Mouse (Mus musculus) testis, postnatal 14 days (tissue): Measurements from ENCODE around the gene Slc25a41.
"Not testable (repeated sequence)": the region's sequence is repeated elsewhere in the genome, so short reads cannot be mapped to it uniquely, and the experiment has no call there.

ENCODE experiments used
- DNase-seq: peaks from one replicate; pipeline ENCODE4 v3.0.0; 2021; ENCODE audit warnings: low spot score

Gene Slc25a41

GRCm38 (mm10) chr17:57041554-57041953 lies at the start of gene Slc25a41:
Gene Slc25a41 (minus strand): TSS chr17:57041654.
- no peak for DNase-seq

GRCm38 (mm10) chr17:57087049-57087832 lies 45.8 kb upstream of the Slc25a41 start, which contains the start of gene Tubb4a:
Gene Tubb4a (minus strand): TSS chr17:57087782.
- no peak for DNase-seq

GRCm38 (mm10) chr17:57085970-57086757 lies 44.7 kb upstream of the Slc25a41 start:
- DNase-seq, result no peak

GRCm38 (mm10) chr17:57082481-57082880 lies 41.0 kb upstream of the Slc25a41 start:
- DNase-seq, result no peak

GRCm38 (mm10) chr17:57081234-57081842 lies 39.9 kb upstream of the Slc25a41 start:
- no peak for DNase-seq

GRCm38 (mm10) chr17:57079919-57080318 lies 38.5 kb upstream of the Slc25a41 start:
- no peak for DNase-seq

- DNase-seq, result no peak
Measured at GRCm38 (mm10) chr17:57078336-57078735, 36.9 kb upstream of the Slc25a41 start, which contains the start of gene Dennd1c. Gene Dennd1c (minus strand): TSS chr17:57078514.

GRCm38 (mm10) chr17:57076916-57077315 lies 35.5 kb upstream of the Slc25a41 start:
- DNase-seq, result no peak

- DNase-seq, result peak; percentile 53
Measured at GRCm38 (mm10) chr17:57070699-57071098, 29.2 kb upstream of the Slc25a41 start.

GRCm38 (mm10) chr17:57070272-57070671 lies 28.8 kb upstream of the Slc25a41 start:
- DNase-seq, result no peak

- no peak for DNase-seq
Measured at GRCm38 (mm10) chr17:57066908-57067307, 25.5 kb upstream of the Slc25a41 start.

- no peak for DNase-seq
Measured at GRCm38 (mm10) chr17:57063031-57063430, 21.6 kb upstream of the Slc25a41 start.

- no peak for DNase-seq
Measured at GRCm38 (mm10) chr17:57062548-57062947, 21.1 kb upstream of the Slc25a41 start.

GRCm38 (mm10) chr17:57062011-57062521 lies 20.6 kb upstream of the Slc25a41 start:
- DNase-seq, result peak; percentile 56

- DNase-seq, result no peak
Measured at GRCm38 (mm10) chr17:57061069-57061468, 19.6 kb upstream of the Slc25a41 start.

GRCm38 (mm10) chr17:57060231-57060801 lies 18.9 kb upstream of the Slc25a41 start:
- peak; percentile 97 for DNase-seq

- DNase-seq, result peak; percentile 80
Measured at GRCm38 (mm10) chr17:57059486-57059977, 18.1 kb upstream of the Slc25a41 start, which contains the start of gene Slc25a23. Gene Slc25a23 (minus strand): TSS chr17:57059863.

- no peak for DNase-seq
Measured at GRCm38 (mm10) chr17:57058891-57059485, 17.5 kb upstream of the Slc25a41 start, which contains the start of gene Crb3. Gene Crb3 (plus strand): TSS chr17:57059105.

GRCm38 (mm10) chr17:57056246-57056645 lies 14.8 kb upstream of the Slc25a41 start:
- no peak for DNase-seq

- DNase-seq, result not testable (repeated sequence)
Measured at GRCm38 (mm10) chr17:57051679-57052078, 10.2 kb upstream of the Slc25a41 start.

GRCm38 (mm10) chr17:57048816-57049215 lies 7.4 kb upstream of the Slc25a41 start:
- no peak for DNase-seq
